Mouse (Mus musculus) small intestine, adult 2 months (tissue): ENCODE data around the gene Wdr18.

ENCODE experiments used
- CTCF ChIP-seq: fragments of 200-500 bp; IDR thresholded peaks from 2 replicates; pipeline ENCODE4 v1.5.1; 2012; ENCODE audit warnings: low read depth, mild to moderate bottlenecking, control low read depth, inconsistent platforms, low read length, moderate library complexity, mixed read lengths; ENCODE audit not compliant: insufficient replicate concordance, insufficient read length; ENCODE audit errors: extremely low read depth
- POLR2A ChIP-seq: fragments of 200-500 bp; IDR thresholded peaks from 2 replicates; pipeline ENCODE4 v1.6.1; 2012; ENCODE audit warnings: low read depth, mild to moderate bottlenecking, control low read depth, inconsistent platforms, low read length, moderate library complexity

GRCm38 (mm10) chr10:79940749-79941148, 19.2 kb upstream of the Wdr18 start:
- TF ChIP-seq CTCF = no peak
- TF ChIP-seq POLR2A = no peak
